Mouse (Mus musculus): Measurements from ENCODE around the gene Creb5.

Creb5 gene

DNA sequence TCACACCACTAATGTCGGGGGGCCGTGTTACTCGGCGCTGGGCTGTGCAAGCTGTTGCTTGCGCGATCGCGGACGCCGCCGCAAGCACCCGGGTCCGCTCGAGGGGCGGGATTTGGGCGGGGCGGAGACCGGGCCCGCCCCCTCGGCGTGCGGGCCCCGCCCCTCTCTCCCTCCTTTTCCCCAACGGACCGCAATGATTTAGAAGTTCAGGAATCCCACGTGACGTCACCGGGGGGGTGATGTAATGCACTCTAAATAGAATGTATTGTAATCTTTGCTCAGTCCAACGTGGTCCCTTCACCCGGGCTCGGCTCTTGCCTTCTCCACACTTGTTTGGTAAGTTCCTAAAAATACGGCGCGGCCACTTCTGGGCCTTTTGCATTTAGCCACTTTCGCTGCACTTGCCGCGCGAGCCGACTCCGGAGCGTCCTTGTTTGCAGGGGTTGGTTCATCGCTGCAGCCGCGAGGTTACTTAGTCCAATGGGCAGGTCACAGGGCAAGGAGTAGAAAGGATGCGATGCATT, at the start of gene Creb5:
Creb5 (plus strand) TSS at position 233 of the 524 bp plus-strand sequence.
- DNase-seq: peak; percentile 81

DNA sequence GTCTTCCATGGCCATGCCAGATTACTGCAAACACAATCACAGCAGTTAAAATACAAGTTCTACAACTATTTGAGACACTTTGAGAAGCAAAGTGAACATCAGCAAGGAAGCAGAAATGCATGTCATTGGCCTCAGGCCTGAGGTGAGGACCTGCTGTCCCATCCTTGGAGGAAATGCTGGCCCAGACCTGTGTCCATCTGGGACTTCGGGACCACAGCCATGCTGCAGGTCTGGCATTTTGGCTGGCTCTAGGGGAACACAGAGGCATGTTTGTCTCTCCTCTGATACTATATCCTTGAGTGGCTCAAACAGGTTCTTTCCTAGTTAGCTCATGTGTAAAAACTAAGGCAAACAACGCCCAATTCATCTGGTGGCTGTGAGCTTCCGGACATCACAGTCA, 27.2 kb upstream of the Creb5 start:
- no peak for DNase-seq

DNA sequence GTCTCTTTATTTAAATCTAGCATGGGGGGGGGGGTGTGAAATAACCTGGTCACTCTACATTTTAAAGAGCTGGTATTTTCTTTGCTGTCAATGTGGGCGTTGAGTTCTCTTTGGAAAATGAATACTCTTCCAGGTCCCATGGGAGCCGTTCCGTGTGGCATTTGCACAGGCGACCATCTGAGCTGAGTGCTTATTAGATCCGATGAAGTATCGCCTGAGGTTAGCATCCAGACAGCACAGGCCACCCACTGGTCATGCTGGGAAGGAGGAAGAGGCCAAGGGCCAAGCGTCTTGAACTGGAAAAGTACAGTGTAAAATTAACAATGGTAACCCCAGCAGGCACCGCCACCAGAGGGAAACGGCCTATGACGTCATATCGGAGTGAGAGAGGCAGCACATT, 24.7 kb upstream of the Creb5 start:
- no peak for DNase-seq

DNA sequence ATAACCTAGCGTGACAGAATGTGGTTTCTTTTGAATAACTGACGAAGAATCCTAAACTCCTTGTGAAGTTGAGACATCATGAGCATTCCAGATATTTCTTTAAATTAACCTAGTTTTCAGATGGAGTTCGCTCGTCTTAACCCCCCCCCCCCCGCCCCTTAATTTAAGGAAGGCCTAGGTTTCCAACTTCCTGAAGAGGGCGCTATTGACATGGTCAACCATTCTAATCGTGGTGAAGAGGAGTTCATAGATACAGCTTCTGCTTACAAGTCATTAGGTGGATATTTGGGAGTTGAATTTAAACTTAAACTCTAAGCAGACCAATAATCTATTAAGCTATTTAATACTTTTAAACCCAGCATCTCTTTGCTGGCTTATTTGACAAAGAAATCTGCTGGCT, 20.0 kb upstream of the Creb5 start:
- DNase-seq: no peak

DNA sequence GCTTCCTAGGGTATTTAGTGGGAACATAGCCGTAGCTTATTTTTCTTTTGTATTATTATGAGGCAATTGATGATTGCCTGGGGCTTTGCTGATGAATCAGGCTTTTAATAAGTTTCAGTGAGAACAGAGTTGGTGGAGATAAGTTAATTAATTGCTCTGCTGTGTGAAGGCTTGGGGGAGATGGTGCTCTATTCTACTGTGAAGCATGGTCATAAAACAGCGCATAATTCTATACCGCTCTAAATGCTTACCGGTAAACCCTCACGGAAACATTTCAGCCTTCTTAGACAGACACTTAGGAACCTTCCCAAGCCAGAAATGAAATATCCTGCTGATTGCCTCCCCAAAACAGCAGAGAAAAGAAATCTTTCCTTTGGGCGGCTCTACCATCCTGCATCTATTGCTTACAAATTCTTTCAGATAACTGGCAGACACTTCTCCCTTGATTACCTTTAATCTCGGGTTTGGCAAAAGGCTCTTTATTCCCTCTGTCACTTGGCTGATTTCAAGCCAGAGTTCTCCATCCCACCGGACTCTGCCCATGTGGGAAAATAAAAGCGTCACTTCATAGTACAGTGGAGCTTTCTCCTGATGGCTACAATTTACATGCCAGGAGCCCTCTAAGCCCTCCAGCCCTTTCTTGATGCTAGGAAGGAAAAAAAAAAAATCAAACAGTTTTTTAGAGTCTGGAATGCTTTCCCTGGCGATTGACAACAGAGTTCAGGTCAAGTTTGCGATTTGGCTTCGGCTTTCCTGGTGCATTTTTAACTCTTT, 19.2 kb upstream of the Creb5 start:
- no peak for DNase-seq

DNA sequence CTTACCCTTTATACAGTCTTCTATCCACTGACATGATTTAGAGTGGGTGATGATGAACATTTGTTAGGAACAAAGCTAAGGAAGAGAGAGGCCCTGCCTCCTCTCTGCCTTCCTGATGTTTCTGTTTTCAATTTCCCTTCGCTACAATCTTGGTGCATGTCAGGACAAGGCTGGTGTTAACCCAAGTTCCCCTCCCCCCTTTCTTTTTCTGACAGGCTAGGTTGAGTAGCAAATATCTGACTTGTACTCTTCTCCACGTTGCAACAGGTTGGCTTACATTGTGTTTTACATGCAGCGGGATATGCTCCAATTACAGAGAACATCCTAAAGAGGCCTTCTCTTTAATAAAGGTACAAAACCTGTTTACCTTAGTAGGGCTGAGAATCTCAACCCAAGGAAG, 15.9 kb upstream of the Creb5 start:
- no peak for DNase-seq

DNA sequence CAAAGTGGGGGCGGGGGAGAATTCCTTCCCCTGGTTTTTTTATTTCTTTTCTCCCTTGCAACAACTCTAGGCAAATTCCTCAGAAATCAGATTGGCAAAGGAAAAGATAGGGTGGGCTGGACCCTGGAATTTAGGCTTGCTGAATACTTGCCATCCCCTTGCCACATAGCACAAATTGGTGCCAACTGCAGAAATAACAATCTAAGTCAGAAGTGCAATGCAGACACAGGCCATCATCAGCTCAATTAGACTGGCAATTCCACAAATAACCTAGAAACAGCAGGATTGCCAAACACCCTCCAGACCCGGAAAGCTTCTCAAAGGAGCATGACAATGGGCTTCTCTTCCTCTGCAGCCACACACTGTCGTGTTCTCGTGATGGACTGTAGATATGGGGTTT, 15.4 kb upstream of the Creb5 start:
- no peak for DNase-seq

DNA sequence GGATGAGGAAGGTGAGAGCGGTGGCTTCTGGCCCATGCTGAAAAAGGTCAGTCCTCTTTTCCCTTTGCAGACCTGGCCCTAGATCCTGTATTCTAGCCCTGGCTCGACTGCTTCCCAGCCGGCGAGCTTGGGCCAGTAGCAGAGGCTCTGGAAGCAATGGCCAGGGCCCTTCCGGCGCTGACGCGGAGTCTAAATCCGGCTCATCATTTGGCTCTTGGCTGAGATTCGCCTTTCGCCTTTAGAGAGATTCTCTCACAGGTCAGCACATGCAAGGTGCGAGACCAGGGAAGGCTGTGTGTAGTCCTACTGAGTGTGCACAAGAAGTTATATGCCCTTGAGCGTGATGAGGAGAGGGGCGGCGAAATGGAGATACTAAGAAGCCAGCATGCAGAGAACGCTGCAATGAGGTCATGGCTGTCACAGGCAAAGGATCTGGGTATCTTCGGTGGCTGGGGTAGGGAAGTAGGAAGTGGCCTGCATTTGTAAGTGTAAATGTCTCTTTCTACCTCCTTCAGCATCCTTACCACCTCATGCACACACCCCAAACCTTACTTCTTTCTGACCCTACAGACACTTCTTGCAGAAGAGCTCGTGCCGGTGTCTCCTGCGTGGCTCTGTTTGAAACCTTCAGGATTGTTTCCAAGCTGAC, 557 bp upstream of the Creb5 start:
- DNase-seq: peak; percentile 32

DNA sequence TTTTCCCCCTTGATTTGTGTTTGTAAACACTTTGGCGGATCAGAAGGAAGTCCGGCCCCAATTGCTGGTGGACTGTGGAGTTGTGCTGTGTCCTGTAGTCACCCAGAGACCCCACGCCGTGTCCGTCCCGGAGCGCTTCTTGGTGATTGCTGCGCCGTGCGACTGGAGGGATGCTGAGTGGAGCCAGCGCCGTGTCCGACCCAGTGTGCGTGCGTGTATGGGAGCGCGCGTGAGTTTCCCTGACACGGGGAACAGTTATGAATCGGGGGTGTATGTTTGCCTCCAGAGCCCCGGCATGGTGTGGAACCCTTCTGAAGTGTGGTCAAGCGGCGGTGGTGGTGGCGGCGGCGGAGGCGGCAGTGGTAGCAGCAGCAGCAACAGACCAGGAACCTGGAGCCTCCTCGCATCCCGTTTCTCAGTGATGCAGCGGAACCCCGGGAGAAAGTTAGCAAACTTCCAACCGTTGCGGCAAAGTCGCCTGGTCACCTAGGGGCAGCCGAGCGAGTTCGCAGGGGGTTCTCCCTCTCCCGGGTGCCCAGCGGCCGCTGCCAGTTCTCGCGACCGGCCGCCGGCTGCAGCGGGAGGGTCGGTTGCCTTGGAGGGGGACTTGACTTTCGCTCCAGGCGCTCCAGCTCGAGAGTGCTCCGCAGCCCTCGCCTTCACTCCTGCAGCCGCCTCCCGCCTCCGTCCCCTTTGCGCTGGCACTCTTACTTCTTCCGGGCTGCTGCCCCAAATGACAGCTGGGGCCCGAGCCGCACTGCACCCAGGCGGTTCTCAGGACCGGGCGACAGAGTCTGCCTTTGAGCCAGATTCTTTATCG, 702 bp downstream of the Creb5 start:
- DNase-seq: peak; percentile 23

DNA sequence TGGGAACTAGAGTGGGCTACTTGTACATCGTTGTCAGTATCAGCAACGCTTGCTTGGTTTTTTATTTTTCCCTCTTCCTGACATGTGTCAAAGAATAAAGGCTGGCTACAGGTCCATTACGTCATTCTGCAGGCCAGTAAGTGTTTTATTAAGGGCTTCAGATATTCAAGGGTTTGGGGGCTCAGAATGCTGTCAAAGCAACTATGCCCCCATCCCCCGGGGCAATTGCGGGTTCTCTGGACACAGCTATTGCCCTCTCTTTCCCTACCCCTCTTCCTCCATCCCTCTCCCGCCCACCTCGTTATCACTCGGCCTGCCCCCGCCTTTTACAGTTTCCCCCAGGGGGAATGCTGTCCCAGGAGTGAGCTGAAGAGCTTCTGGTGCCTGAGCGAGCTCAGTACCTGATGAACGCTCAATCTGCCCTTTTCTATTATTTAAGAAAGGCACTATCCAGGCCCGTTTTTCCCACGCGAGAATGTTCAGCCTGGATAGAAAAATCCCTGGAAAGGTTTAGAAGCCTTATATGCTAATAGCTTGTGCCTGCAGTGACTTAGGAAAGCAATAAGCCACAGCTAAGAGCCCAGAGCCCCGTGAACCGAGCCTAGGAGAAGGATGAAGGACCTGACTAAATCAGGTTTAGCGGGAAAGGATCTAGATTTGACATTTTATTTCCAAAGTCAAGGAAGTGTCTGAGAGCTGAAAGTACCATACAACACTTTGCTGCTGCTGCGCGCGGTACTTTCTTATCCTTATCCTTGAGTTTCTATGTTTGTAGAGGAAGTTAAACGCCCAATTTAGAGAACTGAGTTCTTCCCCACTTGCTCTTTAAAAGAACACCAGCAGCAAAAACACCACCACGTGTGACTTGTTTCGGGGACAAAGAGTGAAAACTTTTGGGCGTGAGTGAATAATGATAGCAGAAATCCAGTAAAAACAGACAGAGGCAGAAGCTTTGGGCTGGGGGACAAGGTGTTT, 1.8 kb downstream of the Creb5 start:
- no peak for DNase-seq

DNA sequence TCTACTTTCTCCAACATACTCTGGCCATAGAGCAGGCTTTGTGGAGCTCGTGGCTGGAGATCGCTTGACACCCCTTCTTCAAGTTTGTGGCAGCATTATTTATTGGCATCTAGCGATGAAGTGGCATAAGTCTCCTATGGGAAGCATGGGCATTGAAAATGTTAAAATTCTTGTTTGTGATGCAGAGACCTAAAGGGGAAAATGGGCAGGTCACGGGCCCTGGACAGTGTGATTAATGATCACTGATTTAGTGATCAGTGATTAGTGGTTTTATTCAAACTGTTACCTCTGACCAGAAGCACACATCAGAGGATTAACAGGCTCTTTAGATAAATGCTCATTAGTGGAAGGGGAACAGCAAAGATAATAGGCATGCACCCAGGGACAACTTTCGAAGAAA, 2.6 kb downstream of the Creb5 start:
- DNase-seq: no peak

DNA sequence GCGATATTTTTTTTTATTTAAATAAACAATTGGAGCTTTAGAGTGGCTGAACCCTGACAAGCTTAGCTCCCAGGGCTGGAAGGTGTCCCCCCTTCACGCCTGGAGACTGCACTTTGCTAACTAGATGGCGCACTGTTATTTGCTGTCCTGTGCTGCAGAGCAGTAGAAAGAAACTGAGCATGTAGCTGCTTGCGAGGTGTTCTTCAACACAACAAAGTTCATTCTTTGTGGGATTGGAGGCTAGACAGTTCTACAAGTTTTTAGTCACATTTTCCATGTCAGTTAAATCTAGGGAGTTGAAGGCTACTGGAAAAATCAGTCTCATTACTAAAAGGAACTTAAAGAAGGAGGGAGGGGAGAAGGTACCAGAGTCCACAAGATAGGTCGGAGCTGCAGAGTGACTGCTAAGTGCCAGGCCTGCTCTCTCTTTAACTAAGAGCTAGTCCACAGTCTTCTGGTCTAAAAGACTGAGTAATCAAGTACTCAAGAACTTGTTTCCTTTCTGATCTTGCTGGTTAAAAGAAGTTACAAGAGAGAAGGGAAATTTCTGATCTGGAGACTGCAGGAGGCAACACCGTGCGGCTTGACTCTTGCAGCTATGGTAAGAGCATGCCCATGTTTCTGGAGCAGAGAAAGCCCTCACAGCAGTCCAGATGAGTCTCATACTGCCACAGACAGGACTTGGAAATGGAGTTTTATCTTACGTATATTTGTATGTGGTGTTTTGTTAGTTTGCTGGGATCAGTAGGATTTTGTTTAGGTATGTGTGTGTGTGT, 3.3 kb downstream of the Creb5 start:
- no peak for DNase-seq

DNA sequence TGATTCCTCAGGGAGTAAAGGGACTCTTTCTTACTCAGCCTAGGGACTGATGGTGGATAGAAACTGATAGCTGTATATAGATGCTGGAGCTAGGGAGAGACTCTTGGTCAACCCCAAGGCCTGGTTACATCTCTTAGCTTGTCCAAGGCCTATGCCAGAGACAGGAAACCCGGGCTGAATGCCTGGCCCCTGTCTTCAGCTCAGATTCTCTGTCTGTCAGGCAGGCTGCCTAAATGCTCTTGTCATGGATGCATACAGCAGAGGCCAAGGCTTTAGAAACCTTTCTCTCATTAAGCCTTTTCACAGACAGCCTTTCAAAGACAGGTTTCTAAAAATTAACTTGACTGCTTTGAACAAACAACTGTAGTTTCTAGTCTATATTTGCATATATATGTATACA, 5.9 kb downstream of the Creb5 start:
- DNase-seq: no peak

DNA sequence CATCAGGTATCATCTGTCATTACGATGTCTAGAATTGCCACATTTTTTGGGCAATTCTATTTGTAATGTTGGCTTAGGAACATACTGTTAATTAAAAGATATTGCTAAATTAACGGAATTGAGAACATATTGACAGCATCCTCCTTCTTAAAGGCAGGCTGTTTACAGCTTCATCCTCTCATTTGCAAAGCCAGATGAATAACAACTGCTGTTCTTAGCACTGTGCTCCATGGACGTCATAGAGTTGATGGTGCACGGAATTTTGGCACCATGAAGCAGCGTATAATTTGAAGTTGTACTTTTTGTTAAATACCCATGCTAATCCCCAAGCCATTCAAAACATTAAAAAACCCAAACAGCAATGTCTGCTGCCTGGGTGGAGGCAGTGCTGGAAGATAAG, 10.8 kb downstream of the Creb5 start:
- no peak for DNase-seq

DNA sequence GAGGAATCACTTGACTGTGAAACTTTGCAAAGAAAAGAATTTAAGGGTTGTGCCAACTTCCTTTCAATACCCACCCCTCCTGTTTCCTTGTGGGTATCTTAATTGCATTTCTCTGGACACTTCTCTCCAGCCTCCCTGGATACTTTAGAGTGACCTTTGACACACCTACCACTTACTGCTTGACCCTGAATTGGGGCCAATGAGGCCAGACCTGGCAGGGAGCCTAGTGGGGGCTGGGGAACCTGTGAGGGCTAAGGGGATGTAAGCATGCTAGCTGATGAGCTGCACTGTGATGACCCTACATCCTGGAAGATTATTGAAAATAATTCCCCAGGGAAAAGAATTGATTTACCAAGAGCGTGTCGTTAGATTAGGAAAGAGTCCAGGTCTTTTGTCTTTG, 17.1 kb downstream of the Creb5 start:
- DNase-seq: no peak

DNA sequence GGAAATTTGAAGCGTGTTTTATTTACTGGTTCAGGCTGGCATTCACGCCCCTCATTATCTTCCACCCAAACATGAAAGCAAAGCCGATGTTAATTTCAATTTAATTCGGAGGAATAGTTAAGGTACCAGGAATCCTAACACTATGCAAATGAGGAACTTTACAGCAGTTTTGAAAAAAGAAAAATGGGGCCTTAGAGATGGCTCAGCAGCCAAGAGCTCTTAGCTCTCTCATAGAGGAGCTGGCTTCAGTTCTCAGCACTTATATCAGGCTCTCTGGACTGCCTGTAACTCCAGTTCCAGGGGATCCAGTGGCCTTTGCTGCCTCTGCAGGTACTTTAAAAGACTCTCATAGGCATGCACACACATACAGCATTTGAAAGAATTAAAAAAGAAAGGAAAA, 19.1 kb downstream of the Creb5 start:
- DNase-seq: no peak

DNA sequence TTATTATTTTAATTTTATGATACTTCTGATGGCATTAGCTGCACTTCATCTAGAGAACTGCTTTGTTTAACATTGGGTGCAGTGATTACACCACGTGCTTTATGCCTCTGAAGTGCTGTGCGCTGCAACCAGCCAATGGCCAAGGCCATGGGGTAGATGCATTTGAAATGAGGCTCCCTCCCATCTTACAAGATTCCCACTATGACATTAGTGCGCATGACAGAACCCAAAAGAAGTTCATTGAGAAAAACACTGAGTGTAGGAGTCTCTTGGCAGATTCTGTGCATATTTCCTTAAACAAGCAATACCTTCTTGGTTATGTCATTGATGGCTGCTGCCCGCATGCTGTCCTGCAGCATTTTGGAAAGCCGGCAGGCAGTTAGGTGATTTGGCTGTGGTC, 19.6 kb downstream of the Creb5 start:
- no peak for DNase-seq

DNA sequence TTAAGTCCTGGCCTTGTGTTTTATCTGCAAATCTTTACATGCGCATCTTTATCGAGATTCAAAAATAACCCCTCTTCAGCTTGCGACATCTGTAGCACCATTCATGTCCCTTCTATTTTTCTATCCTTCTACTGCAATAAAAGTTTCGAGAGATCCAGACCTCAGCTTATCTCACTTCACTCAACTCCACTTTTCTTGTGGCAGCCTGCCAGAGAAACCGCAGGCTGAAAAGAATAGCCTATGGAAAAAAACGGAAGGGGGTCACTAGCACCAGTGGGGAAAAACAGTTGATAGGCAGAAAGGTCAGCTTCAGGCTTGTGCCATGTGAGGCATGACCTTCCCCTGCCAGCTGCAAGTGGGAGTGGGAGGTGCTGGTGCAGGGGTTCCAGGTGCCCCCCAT, 21.6 kb downstream of the Creb5 start:
- DNase-seq: no peak

DNA sequence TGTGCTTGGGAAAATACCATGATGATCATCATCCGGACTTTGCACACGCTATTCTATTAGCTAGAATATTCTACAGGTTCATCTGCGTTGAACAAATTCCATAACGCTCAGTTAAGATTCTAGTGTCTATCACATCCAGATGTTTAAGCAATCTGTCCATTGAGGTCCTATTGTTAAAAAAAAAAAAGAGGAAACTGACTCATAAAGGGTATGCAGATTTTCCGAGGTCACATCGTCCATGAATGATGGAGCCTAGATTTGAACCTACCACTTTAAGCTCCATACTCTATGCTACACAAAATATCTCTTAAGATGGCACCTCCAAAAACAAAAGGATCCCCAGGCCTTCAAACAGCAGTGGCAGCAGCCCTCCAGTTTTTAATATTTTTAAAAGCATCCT, 26.5 kb downstream of the Creb5 start:
- DNase-seq: no peak

DNA sequence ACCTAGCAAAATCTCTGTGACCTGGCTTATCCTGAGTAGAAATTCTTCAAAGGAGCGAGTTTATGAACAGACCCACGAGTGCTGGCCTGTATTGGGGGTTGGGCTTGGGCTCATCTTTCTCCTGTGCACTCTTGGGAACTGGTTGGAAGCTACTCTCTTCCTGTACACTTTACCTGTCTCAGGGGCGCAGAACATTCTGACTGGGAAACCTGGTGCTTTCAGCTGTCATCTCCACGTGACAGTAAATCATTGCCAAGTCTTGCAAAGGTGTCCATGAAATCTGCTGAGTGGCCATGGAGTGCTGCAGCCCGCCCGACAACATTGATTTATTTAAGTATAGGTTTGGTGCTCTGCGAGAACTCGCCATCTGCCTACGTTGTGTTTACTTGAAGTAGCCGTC, 27.1 kb downstream of the Creb5 start:
- DNase-seq: no peak

DNA sequence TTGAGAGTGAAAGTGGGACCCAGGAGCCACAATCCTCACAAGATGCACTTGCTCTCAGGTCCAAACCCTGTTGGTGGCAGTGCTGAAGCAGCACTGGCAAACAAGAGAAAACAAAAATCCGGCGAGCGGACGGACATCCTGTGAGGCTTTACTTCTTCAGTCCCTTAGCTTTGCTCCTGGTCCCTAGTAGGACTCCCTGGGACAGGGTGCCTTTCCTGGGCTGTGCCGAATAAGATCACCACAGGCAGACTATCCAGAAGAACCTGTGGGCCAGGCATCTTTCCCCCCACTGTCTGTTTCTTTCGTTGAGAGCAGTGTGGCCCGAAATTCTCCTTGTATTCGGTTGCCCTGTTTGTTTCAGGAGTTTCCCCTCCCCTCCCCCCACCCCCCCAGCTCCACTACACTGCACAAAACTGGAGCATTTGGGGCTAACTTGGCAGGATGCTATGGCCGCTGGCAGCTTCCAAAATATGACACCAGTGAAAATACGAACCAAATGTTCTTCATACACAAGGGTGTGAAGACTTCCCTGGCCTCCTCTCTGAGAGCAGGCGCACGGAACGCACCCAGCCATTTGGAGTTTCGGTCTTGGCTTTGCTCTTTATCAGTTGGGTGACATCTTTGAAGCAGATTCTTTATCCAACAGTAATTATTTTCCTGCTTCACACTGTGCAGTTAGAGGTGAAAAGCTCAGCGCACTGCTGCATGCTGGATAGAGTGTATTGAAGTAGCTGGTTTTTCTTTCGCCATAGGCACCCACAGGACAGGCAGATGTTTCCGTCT, 32.7 kb downstream of the Creb5 start:
- no peak for DNase-seq

All from kidney, adult 18-20 months (tissue).